Comparison of ENCODE assay signal across 9 mouse cellular contexts in genomic region chr10:84968852-84969704, GRCm38 (mm10). TPM values are rescaled to one million over a fixed set of nuclear protein-coding genes. Genes with fewer than 3 reads are reported as not detected.
DNase-seq lines count a peak whose midpoint lies in the region; ATAC-seq lines count a peak whose summit lies in the region.
"Had no signal": no experiment of that assay in that cellular context is flagged by ENCODE, and none has a peak within 500 bp of the region (broad histone marks: within the 10 kb centered on the region; RNA-seq: fewer than 3 reads in every experiment).

No protein-coding gene starts in this region.

- WGBS in kidney, embryonic 16.5 days, result 54% methylated on average over 12 of the region's 12 CpGs
- WGBS in heart, embryonic 11.5 days (ENCODE audit: insufficient replicate concordance), result 32% methylated on average over 12 of the region's 12 CpGs
- 40% methylated on average over 12 of the region's 12 CpGs for WGBS in intestine, embryonic 14.5 days
- 10% methylated on average over 12 of the region's 12 CpGs for WGBS in midbrain, embryonic 16.5 days

- no peaks in the 10 kb centered on the region for H3K9me3 ChIP-seq in kidney, embryonic 16.5 days (ENCODE audit: low read length)
- H3K9me3 ChIP-seq in heart, embryonic 11.5 days (replicated peaks; ENCODE audit: control insufficient read depth, low read length), result no peaks in the 10 kb centered on the region
- no peaks in the 10 kb centered on the region for H3K9me3 ChIP-seq in intestine, embryonic 14.5 days (ENCODE audit: control insufficient read depth, low read length)
- no peaks in the 10 kb centered on the region for H3K9me3 ChIP-seq in midbrain, embryonic 16.5 days (replicated peaks; ENCODE audit: control insufficient read depth, low read length, poor library complexity, severe bottlenecking)
- H3K9me3 ChIP-seq: embryonic facial prominence, embryonic 13.5 days had no signal

- no peak for DNase-seq in kidney, postnatal 25 days
- no peak for DNase-seq in intestine, embryonic 14.5 days (ENCODE audit: low spot score)
- DNase-seq in left cerebral cortex, adult 11 months (ENCODE audit: low spot score), result no peak
- DNase-seq in MN1 (ENCODE audit: low spot score), result no peak
- DNase-seq in lung, postnatal 4 days, result no peak

- H3K36me3 ChIP-seq in kidney, embryonic 16.5 days (ENCODE audit: insufficient read depth, low read length), result peaks cover 22% of the 10 kb centered on the region
- peaks cover 9% of the 10 kb centered on the region for H3K36me3 ChIP-seq in heart, embryonic 11.5 days (ENCODE audit: control insufficient read depth, insufficient read depth, low read length)
- H3K36me3 ChIP-seq in intestine, embryonic 14.5 days (ENCODE audit: control insufficient read depth, insufficient read depth, low read length), result peaks cover 26% of the 10 kb centered on the region
- H3K36me3 ChIP-seq in midbrain, embryonic 16.5 days (ENCODE audit: control insufficient read depth, insufficient read depth, low read length), result peaks cover 11% of the 10 kb centered on the region

- no peak overlapping the region for H3K9ac ChIP-seq in kidney, embryonic 16.5 days (replicated peaks; ENCODE audit: low read length)
- 0 out of 2 replicates have a peak overlapping the region, but pooled peaks have one; percentile 43 for H3K9ac ChIP-seq in heart, embryonic 11.5 days (ENCODE audit: low read depth, low read length)
- H3K9ac ChIP-seq in intestine, embryonic 14.5 days (ENCODE audit: low read length), result no peak overlapping the region
- H3K9ac ChIP-seq in midbrain, embryonic 16.5 days (ENCODE audit: low read depth, low read length), result no peak overlapping the region
- H3K9ac ChIP-seq: embryonic facial prominence, embryonic 13.5 days had no signal

- H3K27me3 ChIP-seq in kidney, embryonic 16.5 days (ENCODE audit: insufficient read depth, low read length), result no peaks in the 10 kb centered on the region
- H3K27me3 ChIP-seq in heart, embryonic 11.5 days (ENCODE audit: control insufficient read depth, insufficient read depth, low read length), result no peaks in the 10 kb centered on the region
- H3K27me3 ChIP-seq in intestine, embryonic 14.5 days (replicated peaks; ENCODE audit: control insufficient read depth, insufficient read depth, low read length), result no peaks in the 10 kb centered on the region
- H3K27me3 ChIP-seq in midbrain, embryonic 16.5 days (ENCODE audit: control insufficient read depth, insufficient read depth, low read depth, low read length), result no peaks in the 10 kb centered on the region
- H3K27me3 ChIP-seq: embryonic facial prominence, embryonic 13.5 days had no signal

- peaks cover 22% of the 10 kb centered on the region for H3K4me1 ChIP-seq in kidney, embryonic 16.5 days (ENCODE audit: insufficient read depth, low read length)
- peaks cover 28% of the 10 kb centered on the region for H3K4me1 ChIP-seq in heart, embryonic 11.5 days (ENCODE audit: control insufficient read depth, insufficient read depth, low read length)
- peaks cover 28% of the 10 kb centered on the region for H3K4me1 ChIP-seq in intestine, embryonic 14.5 days (replicated peaks; ENCODE audit: control insufficient read depth, insufficient read depth, low read length)
- peaks cover 27% of the 10 kb centered on the region for H3K4me1 ChIP-seq in midbrain, embryonic 16.5 days (ENCODE audit: control insufficient read depth, insufficient read depth, low read length)
- H3K4me1 ChIP-seq: embryonic facial prominence, embryonic 13.5 days had no signal

- H3K27ac ChIP-seq in kidney, embryonic 16.5 days (ENCODE audit: low read length), result peak overlapping the region; percentile 79
- H3K27ac ChIP-seq in heart, embryonic 11.5 days (ENCODE audit: low read depth, low read length), result peak overlapping the region; percentile 85
- 0 out of 2 replicates have a peak overlapping the region, but pooled peaks have one; percentile 6 for H3K27ac ChIP-seq in intestine, embryonic 14.5 days (ENCODE audit: low read depth)
- H3K27ac ChIP-seq in midbrain, embryonic 16.5 days (ENCODE audit: low read length), result peak overlapping the region; percentile 64
- H3K27ac ChIP-seq: embryonic facial prominence, embryonic 13.5 days had no signal

- no peak for ATAC-seq in kidney, embryonic 16.5 days (ENCODE audit: low FRiP score, low TSS enrichment)
- no peak for ATAC-seq in heart, embryonic 11.5 days (replicated peaks; ENCODE audit: insufficient number of reproducible peaks, low FRiP score, low TSS enrichment)
- no peak for ATAC-seq in intestine, embryonic 14.5 days (replicated peaks; ENCODE audit: low FRiP score, low TSS enrichment, low read depth)
- no peak for ATAC-seq in midbrain, embryonic 16.5 days

- H3K4me3 ChIP-seq in kidney, embryonic 16.5 days (ENCODE audit: low read length), result no peak overlapping the region
- no peak overlapping the region for H3K4me3 ChIP-seq in heart, embryonic 11.5 days (ENCODE audit: low read depth, low read length)
- no peak overlapping the region for H3K4me3 ChIP-seq in intestine, embryonic 14.5 days (ENCODE audit: low read depth, low read length)
- H3K4me3 ChIP-seq in midbrain, embryonic 16.5 days (ENCODE audit: low read depth, low read length), result no peak overlapping the region
- H3K4me3 ChIP-seq: embryonic facial prominence, embryonic 13.5 days had no signal

- no peak overlapping the region for H3K4me2 ChIP-seq in kidney, embryonic 16.5 days (replicated peaks; ENCODE audit: low read depth, low read length)
- peak overlapping the region; percentile 50 for H3K4me2 ChIP-seq in heart, embryonic 11.5 days
- no peak overlapping the region for H3K4me2 ChIP-seq in intestine, embryonic 14.5 days (ENCODE audit: low read length)
- H3K4me2 ChIP-seq in midbrain, embryonic 16.5 days (ENCODE audit: low read length), result no peak overlapping the region; the same call in 1 of the 2 replicates
- H3K4me2 ChIP-seq: embryonic facial prominence, embryonic 13.5 days had no signal

RNA-seq across cellular contexts. Expression of gene Ric8b, which starts 51.7 kb away (rescaled TPM):
- polyA plus RNA-seq in kidney, embryonic 16.5 days (2015; fragmentation: Nextera tagmentation; extraction: Ambion mirVana), result 26.0 and 27.4 TPM in 2 replicates
- polyA plus RNA-seq in heart, embryonic 11.5 days (2014; fragmentation: Nextera tagmentation; extraction: Ambion mirVana), result 17.1 and 18.9 TPM in 2 replicates
- 21.2 and 23.3 TPM in 2 replicates for polyA plus RNA-seq in intestine, embryonic 14.5 days (2014; fragmentation: Nextera tagmentation; extraction: Ambion mirVana)
- 49.3 and 51.0 TPM in 2 replicates for polyA plus RNA-seq in midbrain, embryonic 16.5 days (2015; fragmentation: Nextera tagmentation; extraction: Ambion mirVana)

Comparison
In these comparisons a context has a peak if more than half of its experiments do, and no peak if none do; other contexts are left out.
1. H3K27ac ChIP-seq: peak in every context shown above with its lines; median percentile 85 in heart, embryonic 11.5 days; 79 in kidney, embryonic 16.5 days; 64 in midbrain, embryonic 16.5 days; 6 in intestine, embryonic 14.5 days.